Mouse (Mus musculus) liver, embryonic 11.5 days (tissue): ENCODE results near the gene Rpa2. TPM values are rescaled to one million over a fixed set of nuclear protein-coding genes. Genes with fewer than 3 reads are reported as not detected.
"Not testable (repeated sequence)": the region's sequence is repeated elsewhere in the genome, so short reads cannot be mapped to it uniquely, and the experiment has no call there.

Source experiments
- ATAC-seq: fragments of 200-750 bp; cut with Nextera tagmentation; replicated peaks from 2 replicates; pipeline ENCODE4 v1.8.0; 2017; ENCODE audit warnings: moderate number of reproducible peaks, mild to moderate bottlenecking, moderate TSS enrichment, moderate library complexity; ENCODE audit not compliant: low FRiP score
- DNase-seq: peaks from one replicate; pipeline ENCODE4 v3.0.0-alpha.2; 2017; ENCODE audit warnings: low spot score
- H3K27ac ChIP-seq: fragments of 300-500 bp; sonication (generic); 2 replicates; pipeline ENCODE4 v1.5.1; 2014; ENCODE audit warnings: mild to moderate bottlenecking, low read depth, low read length, control low read depth
- H3K27me3 ChIP-seq: fragments of 300-500 bp; sonication (generic); replicated peaks from 2 replicates; pipeline ENCODE4 v1.6.1; 2014; ENCODE audit warnings: low read length, mixed read lengths; ENCODE audit not compliant: control insufficient read depth, insufficient read depth
- H3K36me3 ChIP-seq: fragments of 300-500 bp; sonication (generic); 2 replicates; pipeline ENCODE4 v1.6.1; 2014; ENCODE audit warnings: mild to moderate bottlenecking, low read length, moderate library complexity, mixed read lengths; ENCODE audit not compliant: control insufficient read depth, insufficient read depth
- H3K4me1 ChIP-seq: fragments of 300-500 bp; sonication (generic); replicated peaks from 2 replicates; pipeline ENCODE4 v1.6.1; 2014; ENCODE audit warnings: low read length, mixed read lengths; ENCODE audit not compliant: control insufficient read depth, insufficient read depth
- H3K4me2 ChIP-seq: fragments of 300-500 bp; sonication (generic); 2 replicates; pipeline ENCODE4 v1.6.1; 2014; ENCODE audit warnings: mild to moderate bottlenecking, control low read depth, moderate library complexity
- H3K4me3 ChIP-seq: fragments of 300-500 bp; sonication (generic); 2 replicates; pipeline ENCODE4 v1.5.1; 2014; ENCODE audit warnings: low read depth, low read length, control low read depth
- H3K9ac ChIP-seq: fragments of 300-500 bp; sonication (generic); 2 replicates; pipeline ENCODE4 v1.6.1; 2014; ENCODE audit warnings: low read depth, low read length, control low read depth
- H3K9me3 ChIP-seq: fragments of 300-500 bp; sonication (generic); 2 replicates; pipeline ENCODE4 v1.6.1; 2016; ENCODE audit warnings: low read length, inconsistent platforms, mixed read lengths; ENCODE audit not compliant: control insufficient read depth
- WGBS: fragments of 180-500 bp; shearing (Covaris S2); extraction: QIAGEN DNeasy Blood & Tissue Kit; methylation state at CpG from one replicate; pipeline ENCODE4 v1.1.7; 2014; 5-methylcytosine and 5-hydroxymethylcytosine counted together
- polyA plus RNA-seq: library from polyadenylated mRNA; unstranded; fragments of >200 nt; fragmentation: Nextera tagmentation; extraction: Ambion mirVana; gene quantifications from 2 replicates; pipeline ENCODE4 v1.2.1, GENCODE M21; 2014

Rpa2 gene
- polyA plus RNA-seq, 1 experiment from 2014 or later: 156 TPM

DNA sequence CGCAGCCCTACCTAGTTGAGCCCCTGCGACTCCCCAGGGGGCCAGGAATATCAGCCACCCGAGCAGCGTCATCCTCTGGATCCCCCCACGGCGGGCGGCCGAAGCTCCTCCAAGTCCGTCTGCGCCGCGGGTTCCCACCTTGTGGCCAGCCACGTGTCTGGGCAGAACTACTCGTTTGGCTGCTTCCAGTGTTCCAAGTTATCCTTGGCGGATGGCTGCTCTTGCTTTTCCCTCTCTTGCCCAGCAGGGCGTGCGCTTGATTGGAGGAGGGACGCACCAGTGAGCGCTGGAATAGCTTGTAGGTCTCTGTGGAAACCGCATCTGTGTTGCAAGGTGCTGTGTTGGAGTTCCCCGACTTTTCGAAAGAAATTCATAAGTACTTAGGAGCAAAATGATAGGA, 11.2 kb upstream of the Rpa2 start, which contains the start of gene Smpdl3b:
Smpdl3b (minus strand) TSS at position 279 of the 400 bp plus-strand sequence.
- Histone ChIP-seq H3K4me3 (peak within 1 kb of the TSS; percentile 51), H3K4me1 (0 out of 2 replicates have a peak, but pooled peaks cover 5% of the 10 kb centered on the region), H3K4me2 (peak within 1 kb of the TSS; percentile 77), H3K9me3 (no peaks in the 10 kb centered on the region), H3K36me3 (no peaks in the 10 kb centered on the region), H3K27ac (no peak within 1 kb of the TSS), H3K9ac (peak within 1 kb of the TSS; percentile 47; the same call in 1 of the 2 replicates), H3K27me3 (peaks cover 20% of the 10 kb centered on the region; the same call in 1 of the 2 replicates)
- ATAC-seq (no peak), DNase-seq (peak; percentile 54)
- WGBS: under 1% methylated on average over 22 of the region's 22 CpGs

DNA sequence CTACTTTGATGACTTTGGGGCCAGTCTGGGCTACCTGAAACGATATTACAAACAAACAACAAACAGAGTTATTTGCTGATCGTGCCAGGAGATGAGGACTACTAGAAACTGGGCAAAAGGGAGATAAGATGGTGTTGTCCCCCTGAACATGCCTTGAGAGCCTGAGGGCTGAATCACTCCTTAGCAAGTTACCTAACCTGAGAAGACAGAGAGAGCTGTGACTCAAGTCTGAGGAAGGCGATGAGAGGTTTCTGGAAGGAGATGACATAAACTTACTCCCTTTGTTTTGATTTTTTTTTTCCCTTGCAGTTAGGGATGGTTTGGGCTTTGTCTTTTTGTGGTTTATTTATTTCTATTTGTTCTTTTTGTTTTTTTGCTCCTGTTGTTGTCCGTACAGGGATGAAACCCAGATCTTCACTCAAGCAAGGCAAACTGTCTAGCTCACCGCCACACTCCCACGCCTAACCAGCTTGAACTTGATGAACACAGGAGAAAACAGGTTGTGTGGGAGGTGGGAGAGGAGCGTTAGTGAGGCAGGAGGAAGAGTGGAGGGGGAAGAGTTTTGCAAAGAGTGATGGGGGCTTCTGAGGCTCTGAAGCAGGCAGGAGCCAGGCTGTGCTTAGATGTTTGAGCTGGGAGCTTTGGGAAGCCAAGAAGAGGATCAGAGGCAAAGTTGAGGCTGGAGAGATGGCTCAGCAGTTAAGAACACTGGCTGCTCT, 10.3 kb upstream of the Rpa2 start:
- ATAC-seq (no peak), DNase-seq (no peak)
- WGBS: 72% methylated on average over 7 of the region's 7 CpGs
- Histone ChIP-seq H3K9me3 (no peaks in the 10 kb centered on the region), H3K9ac (no peak overlapping the region), H3K27me3 (peaks cover 20% of the 10 kb centered on the region; the same call in 1 of the 2 replicates), H3K4me1 (0 out of 2 replicates have a peak, but pooled peaks cover 5% of the 10 kb centered on the region), H3K4me2 (no peak overlapping the region), H3K27ac (no peak overlapping the region), H3K4me3 (no peak overlapping the region; the same call in 1 of the 2 replicates), H3K36me3 (no peaks in the 10 kb centered on the region)

DNA sequence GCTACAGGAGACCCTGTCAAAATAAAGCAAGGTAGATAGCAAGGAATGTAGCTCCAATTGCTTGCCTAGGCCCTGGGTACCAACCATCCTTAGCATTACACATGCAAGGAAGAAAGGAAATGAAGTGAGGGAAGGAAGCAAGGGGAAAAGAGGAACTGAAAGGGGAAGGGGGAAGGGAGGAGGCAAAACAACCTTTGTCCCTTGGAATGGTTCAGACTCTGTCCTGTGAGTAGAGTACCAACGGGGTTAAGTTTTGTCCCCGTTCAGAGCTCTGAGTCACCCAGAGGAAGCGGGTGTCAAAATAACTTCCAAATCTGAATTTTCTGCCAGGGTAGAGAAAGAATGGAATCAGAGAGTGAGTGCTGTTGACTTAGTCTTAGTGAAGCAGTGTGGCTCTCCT, 7.8 kb upstream of the Rpa2 start:
- no peak overlapping the region for H3K4me3 ChIP-seq
- H3K9ac ChIP-seq: no peak overlapping the region
- no peaks in the 10 kb centered on the region for H3K9me3 ChIP-seq
- H3K27me3 ChIP-seq: peaks cover 20% of the 10 kb centered on the region; the same call in 1 of the 2 replicates
- WGBS: 42% methylated on average over 3 of the region's 3 CpGs
- H3K27ac ChIP-seq: no peak overlapping the region
- DNase-seq (no peak), ATAC-seq (no peak)
- 0 out of 2 replicates have a peak, but pooled peaks cover 5% of the 10 kb centered on the region for H3K4me1 ChIP-seq
- no peaks in the 10 kb centered on the region for H3K36me3 ChIP-seq
- no peak overlapping the region for H3K4me2 ChIP-seq

DNA sequence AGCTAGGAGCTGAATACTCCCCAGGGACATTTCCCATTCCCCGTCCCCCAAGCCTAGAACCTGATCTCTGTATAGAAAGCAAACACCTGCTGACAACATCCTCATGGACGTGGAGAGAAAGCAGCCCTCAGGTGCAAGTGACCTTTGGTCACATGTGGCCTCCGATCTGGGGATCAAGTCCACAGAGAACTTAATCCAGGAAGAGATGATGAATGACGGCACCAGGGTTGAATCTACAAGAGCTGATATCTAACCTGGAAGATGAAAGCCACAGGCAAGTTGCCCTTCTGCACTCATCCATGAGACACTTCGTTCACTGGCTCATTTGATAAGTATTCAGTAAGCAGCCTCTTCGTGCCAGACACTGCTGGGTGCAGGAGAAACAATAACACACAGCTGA, 5.5 kb upstream of the Rpa2 start:
- H3K27me3 ChIP-seq: peaks cover 6% of the 10 kb centered on the region; the same call in 1 of the 2 replicates
- H3K27ac ChIP-seq: no peak overlapping the region
- no peaks in the 10 kb centered on the region for H3K36me3 ChIP-seq
- no peak for DNase-seq
- H3K9me3 ChIP-seq: no peaks in the 10 kb centered on the region
- no peak overlapping the region for H3K9ac ChIP-seq
- no peak for ATAC-seq
- H3K4me2 ChIP-seq: no peak overlapping the region
- H3K4me1 ChIP-seq: no peaks in the 10 kb centered on the region
- 73% methylated on average over 6 of the region's 6 CpGs for WGBS
- no peak overlapping the region for H3K4me3 ChIP-seq

- H3K9ac ChIP-seq, H3K9me3 ChIP-seq, ATAC-seq, H3K27me3 ChIP-seq, H3K36me3 ChIP-seq, H3K4me3 ChIP-seq, H3K27ac ChIP-seq, H3K4me2 ChIP-seq, DNase-seq, H3K4me1 ChIP-seq: not testable (repeated sequence)
- 88% methylated on average over 3 of the region's 3 CpGs for WGBS
Observed at GRCm38 (mm10) chr4:132763125-132763524, 5.0 kb upstream of the Rpa2 start.

- 91% methylated on average over 9 of the region's 9 CpGs for WGBS
- H3K4me1 ChIP-seq: no peaks in the 10 kb centered on the region
- H3K27me3 ChIP-seq: no peaks in the 10 kb centered on the region
- H3K9ac ChIP-seq: no peak overlapping the region
- no peak for DNase-seq
- no peak overlapping the region for H3K27ac ChIP-seq
- peaks cover 59% of the 10 kb centered on the region for H3K36me3 ChIP-seq
- ATAC-seq: no peak
- no peaks in the 10 kb centered on the region for H3K9me3 ChIP-seq
- no peak overlapping the region for H3K4me3 ChIP-seq
- no peak overlapping the region for H3K4me2 ChIP-seq
Observed at GRCm38 (mm10) chr4:132771776-132772175, 3.6 kb downstream of the Rpa2 start.

GRCm38 (mm10) chr4:132774905-132775304, 6.8 kb downstream of the Rpa2 start:
- H3K9ac ChIP-seq: no peak overlapping the region
- H3K4me2 ChIP-seq: no peak overlapping the region
- ATAC-seq (no peak), DNase-seq (no peak)
- H3K36me3 ChIP-seq: peaks cover 86% of the 10 kb centered on the region
- H3K4me3 ChIP-seq: no peak overlapping the region
- no peak overlapping the region for H3K27ac ChIP-seq
- no peaks in the 10 kb centered on the region for H3K9me3 ChIP-seq
- WGBS: 86% methylated on average over 3 of the region's 3 CpGs
- H3K27me3 ChIP-seq: no peaks in the 10 kb centered on the region
- no peaks in the 10 kb centered on the region for H3K4me1 ChIP-seq

DNA sequence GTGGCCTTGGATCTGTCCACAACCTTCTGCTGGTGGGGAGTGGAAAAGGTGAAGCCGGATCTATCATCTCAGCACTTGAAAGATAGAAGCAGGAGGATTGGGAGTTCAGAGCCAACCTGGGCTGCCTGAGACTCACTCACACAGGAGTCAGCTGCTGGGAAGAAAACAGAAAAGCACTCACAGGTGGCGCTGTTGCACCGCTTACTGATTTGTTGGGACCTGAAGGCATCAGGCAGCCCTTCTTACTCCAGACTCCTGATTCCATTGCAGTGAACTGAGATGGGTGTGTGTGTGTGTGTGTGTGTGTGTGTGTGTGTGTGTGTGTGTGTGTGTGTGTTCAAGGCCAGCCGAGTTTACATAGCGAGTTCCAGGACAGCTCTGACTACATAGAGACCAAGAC, 8.6 kb downstream of the Rpa2 start:
- WGBS: 84% methylated on average over 5 of the region's 5 CpGs
- DNase-seq: no peak

More for the DNA sequence above, 8.6 kb downstream of the Rpa2 start:
- Histone ChIP-seq H3K4me2 (no peak overlapping the region), H3K27me3 (no peaks in the 10 kb centered on the region), H3K4me1 (no peaks in the 10 kb centered on the region), H3K4me3 (no peak overlapping the region), H3K9me3 (no peaks in the 10 kb centered on the region), H3K36me3 (peaks cover 71% of the 10 kb centered on the region), H3K27ac (no peak overlapping the region), H3K9ac (no peak overlapping the region)
- no peak for ATAC-seq
